Mouse (Mus musculus): ENCODE results near the gene Epn2.
A peak's percentile ranks its signal among the peaks of the same experiment; 100 is the strongest.

Epn2 gene

GRCm38 (mm10) chr11:61578983-61579877, at the start of gene Epn2:
Epn2 (minus strand) TSS chr11:61579687.
- DNase-seq (ENCODE audit: low read depth, low spot score), result peak; percentile 94

- peak; percentile 40 for DNase-seq (ENCODE audit: low read depth, low spot score)
Measured at GRCm38 (mm10) chr11:61626509-61626908, 47.0 kb upstream of the Epn2 start.

GRCm38 (mm10) chr11:61625136-61625535, 45.6 kb upstream of the Epn2 start:
- DNase-seq (ENCODE audit: low read depth, low spot score), result no peak

GRCm38 (mm10) chr11:61620762-61621161, 41.3 kb upstream of the Epn2 start:
- no peak for DNase-seq (ENCODE audit: low read depth, low spot score)

- peak; percentile 87 for DNase-seq (ENCODE audit: low read depth, low spot score)
Measured at GRCm38 (mm10) chr11:61620254-61620670, 40.8 kb upstream of the Epn2 start.

GRCm38 (mm10) chr11:61619791-61620241, 40.3 kb upstream of the Epn2 start:
- DNase-seq (ENCODE audit: low read depth, low spot score), result peak; percentile 74

- no peak for DNase-seq (ENCODE audit: low read depth, low spot score)
Measured at GRCm38 (mm10) chr11:61619356-61619755, 39.9 kb upstream of the Epn2 start.

- DNase-seq (ENCODE audit: low read depth, low spot score), result no peak
Measured at GRCm38 (mm10) chr11:61618571-61618970, 39.1 kb upstream of the Epn2 start.

GRCm38 (mm10) chr11:61618131-61618530, 38.6 kb upstream of the Epn2 start:
- no peak for DNase-seq (ENCODE audit: low read depth, low spot score)

- no peak for DNase-seq (ENCODE audit: low read depth, low spot score)
Measured at GRCm38 (mm10) chr11:61617293-61617975, 37.9 kb upstream of the Epn2 start.

- DNase-seq (ENCODE audit: low read depth, low spot score), result no peak
Measured at GRCm38 (mm10) chr11:61616523-61617292, 37.2 kb upstream of the Epn2 start.

- DNase-seq (ENCODE audit: low read depth, low spot score), result no peak
Measured at GRCm38 (mm10) chr11:61615686-61616522, 36.4 kb upstream of the Epn2 start.

GRCm38 (mm10) chr11:61614401-61614800, 34.9 kb upstream of the Epn2 start:
- DNase-seq (ENCODE audit: low read depth, low spot score), result no peak

- DNase-seq (ENCODE audit: low read depth, low spot score), result no peak
Measured at GRCm38 (mm10) chr11:61612116-61612635, 32.7 kb upstream of the Epn2 start.

GRCm38 (mm10) chr11:61611197-61611596, 31.7 kb upstream of the Epn2 start:
- no peak for DNase-seq (ENCODE audit: low read depth, low spot score)

- DNase-seq (ENCODE audit: low read depth, low spot score), result no peak
Measured at GRCm38 (mm10) chr11:61608072-61608471, 28.6 kb upstream of the Epn2 start.

- peak; percentile 27 for DNase-seq (ENCODE audit: low read depth, low spot score)
Measured at GRCm38 (mm10) chr11:61602705-61603104, 23.2 kb upstream of the Epn2 start.

GRCm38 (mm10) chr11:61601465-61601864, 22.0 kb upstream of the Epn2 start:
- DNase-seq (ENCODE audit: low read depth, low spot score), result no peak

- no peak for DNase-seq (ENCODE audit: low read depth, low spot score)
Measured at GRCm38 (mm10) chr11:61598367-61598766, 18.9 kb upstream of the Epn2 start.

- no peak for DNase-seq (ENCODE audit: low read depth, low spot score)
Measured at GRCm38 (mm10) chr11:61597471-61597870, 18.0 kb upstream of the Epn2 start.

- no peak for DNase-seq (ENCODE audit: low read depth, low spot score)
Measured at GRCm38 (mm10) chr11:61593069-61593468, 13.6 kb upstream of the Epn2 start.
